Mouse (Mus musculus): ENCODE results near the gene Ttc39a.

The Ttc39a gene

DNA sequence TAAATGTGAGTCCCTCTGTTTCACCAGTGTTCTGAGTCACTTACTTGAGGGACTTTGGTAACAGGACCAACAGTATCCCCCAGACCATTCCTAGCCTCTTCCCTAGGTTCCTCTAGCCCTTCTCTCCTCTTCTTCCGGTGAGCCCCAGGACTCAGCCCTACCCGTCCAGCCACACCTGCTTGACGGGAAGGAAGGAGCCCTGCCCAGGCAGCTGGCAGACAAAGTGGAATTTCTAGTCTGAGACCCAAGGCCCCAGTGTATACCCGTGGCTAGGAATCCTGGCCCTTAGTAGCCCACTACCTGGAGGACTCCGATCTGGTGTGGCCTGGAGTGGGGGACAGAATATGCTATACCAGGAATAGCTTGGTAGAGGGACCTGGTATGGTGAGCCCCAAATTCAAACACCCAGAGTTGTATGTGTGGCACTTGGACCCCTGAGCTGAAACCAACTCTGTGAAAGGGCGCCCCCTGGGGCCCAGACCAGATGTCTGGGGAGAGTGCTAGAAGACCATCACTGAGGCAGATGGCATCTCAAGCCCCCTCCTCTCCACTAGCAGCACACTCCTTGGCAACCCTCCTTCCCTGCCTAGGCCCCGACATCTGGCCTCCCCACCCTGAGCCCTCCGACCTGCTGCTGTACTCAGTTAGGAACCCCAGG lies 13.8 kb downstream of the Ttc39a start:
- peak; percentile 39 for DNase-seq (ENCODE audit: low spot score)

DNA sequence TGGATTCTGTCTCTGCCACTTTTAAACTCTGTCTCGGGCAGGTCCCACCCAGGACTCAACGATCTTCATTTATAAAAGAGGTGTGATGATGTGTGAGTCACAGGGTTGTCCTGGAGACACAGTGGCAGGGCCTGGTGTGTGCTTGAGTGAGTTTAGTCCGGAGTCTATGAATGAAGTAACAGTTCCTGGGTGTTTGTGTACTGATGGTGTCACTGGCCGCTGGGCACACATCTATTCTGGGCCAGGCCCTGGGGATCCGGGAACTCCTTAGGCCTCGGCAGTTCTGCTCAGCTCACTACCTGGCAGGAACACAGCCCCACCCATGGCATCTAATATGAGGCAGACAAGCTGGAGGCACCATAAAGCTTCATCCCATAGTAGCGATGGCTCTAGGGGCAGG lies 15.2 kb downstream of the Ttc39a start:
- no peak for DNase-seq (ENCODE audit: low spot score)

DNA sequence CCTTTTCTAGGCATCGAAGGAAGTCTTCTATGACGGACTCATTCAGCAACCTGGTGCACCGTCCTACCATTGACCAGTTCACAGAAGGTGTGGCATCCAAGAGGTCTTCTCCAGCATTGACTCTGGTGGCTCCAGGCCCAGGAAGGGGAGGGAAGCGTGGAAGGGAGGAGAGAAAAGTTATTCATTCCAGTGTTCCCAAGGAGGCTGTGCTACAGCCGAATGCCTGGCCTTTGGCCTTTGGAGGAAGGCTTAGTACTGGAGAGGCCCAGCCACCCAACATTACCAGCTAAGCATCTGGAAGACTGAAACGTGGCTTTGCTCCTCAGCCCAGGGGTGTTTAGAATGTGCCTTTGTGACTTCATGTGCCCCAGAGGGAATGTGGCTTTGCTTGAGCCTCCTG lies 16.0 kb downstream of the Ttc39a start:
- no peak for DNase-seq (ENCODE audit: low spot score)

DNA sequence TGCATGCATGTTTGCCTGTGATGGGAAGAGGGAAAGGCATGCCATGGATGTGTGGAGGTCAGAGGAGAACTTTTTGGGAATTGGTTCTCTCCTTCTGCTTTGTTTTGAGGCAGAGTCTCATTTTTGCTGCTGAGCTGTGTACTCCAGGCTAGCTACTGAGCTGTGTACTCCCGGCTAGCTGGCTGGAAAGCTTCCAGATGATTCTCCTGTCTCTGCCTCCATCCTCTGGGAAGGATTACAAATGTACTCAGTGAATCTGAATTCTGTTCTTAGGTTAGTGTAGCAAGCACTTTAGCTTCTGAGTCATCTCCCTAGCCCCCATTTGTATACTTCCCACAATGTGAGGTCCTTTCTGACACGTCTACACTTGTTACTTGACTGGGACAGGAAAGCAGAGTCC lies 17.0 kb downstream of the Ttc39a start:
- DNase-seq (ENCODE audit: low spot score) = no peak

- no peak for DNase-seq (ENCODE audit: low spot score)
Observed at GRCm38 (mm10) chr4:109427058-109427457, 20.6 kb downstream of the Ttc39a start.

DNA sequence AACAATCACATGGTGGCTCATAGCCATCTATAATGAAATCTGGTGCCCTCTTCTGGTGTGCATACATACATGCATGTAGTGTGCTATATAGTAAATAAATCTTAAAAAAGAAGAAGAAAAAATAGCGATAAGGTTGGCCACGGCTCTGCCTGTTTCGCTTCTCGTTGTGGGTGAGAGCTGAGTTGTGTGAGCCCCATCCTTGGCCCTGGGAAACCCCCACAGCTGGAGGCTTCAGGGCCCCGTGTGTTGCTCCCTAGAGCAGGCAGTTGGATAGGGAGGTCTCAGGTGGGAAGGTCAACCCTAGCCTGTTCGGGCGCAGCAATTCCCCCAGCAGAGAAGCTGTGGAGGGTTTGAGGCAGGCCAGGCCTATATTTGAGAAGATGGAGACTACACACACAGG lies 23.8 kb downstream of the Ttc39a start:
- DNase-seq (ENCODE audit: low spot score) = no peak

- peak; percentile 31 for DNase-seq (ENCODE audit: low spot score)
Observed at GRCm38 (mm10) chr4:109430854-109431253, 24.4 kb downstream of the Ttc39a start.

- no peak for DNase-seq (ENCODE audit: low spot score)
Observed at GRCm38 (mm10) chr4:109432668-109433375, 26.4 kb downstream of the Ttc39a start.

- no peak for DNase-seq (ENCODE audit: low spot score)
Observed at GRCm38 (mm10) chr4:109433641-109434040, 27.2 kb downstream of the Ttc39a start.

GRCm38 (mm10) chr4:109434256-109434655 lies 27.8 kb downstream of the Ttc39a start:
- DNase-seq (ENCODE audit: low spot score) = no peak

DNA sequence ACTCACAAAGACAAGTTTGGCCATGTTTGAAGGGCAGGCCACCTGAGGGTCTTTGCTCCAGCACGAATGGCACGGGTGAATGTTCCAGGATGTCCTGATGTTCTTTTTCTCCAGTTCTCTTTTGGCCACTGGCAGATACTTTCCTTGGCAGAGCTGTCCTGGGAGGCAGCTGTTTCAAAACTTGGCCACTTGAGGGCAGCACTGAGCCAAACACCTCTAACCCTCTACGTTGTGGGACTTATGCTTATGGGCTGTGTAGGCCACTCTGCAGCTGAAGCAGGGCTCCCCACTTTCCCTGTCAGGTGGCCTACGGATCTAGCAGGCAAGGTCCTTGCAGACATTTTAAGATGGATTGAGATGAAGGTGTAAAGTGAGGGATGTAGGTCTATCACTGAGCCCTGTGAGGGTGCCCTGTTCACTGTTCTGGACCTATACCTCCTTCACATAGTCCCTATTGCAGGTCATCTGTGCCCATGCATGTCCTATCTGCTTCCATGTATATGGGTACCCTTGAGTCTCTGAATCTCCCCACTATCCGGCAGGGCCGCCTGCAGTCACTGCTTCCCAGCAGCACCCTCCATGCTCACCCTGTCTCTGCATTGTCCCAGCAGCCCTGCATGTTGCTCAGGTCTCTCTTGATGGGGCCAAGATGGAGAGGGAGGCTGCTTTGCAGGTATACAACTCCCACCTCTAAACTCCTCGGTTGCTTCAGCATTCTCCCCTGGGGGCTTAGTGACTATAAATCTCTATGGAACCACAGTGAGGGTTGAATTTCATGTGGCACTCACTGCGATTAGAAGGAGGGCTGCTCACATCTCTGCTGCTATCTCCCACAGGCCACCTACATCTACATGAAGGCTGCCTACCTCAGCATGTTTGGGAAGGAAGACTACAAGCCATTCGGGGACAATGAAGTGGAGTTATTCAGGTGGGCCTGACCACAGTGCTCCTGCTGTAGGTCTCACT lies 31.8 kb downstream of the Ttc39a start:
- peak; percentile 87 for DNase-seq (ENCODE audit: low spot score)

DNA sequence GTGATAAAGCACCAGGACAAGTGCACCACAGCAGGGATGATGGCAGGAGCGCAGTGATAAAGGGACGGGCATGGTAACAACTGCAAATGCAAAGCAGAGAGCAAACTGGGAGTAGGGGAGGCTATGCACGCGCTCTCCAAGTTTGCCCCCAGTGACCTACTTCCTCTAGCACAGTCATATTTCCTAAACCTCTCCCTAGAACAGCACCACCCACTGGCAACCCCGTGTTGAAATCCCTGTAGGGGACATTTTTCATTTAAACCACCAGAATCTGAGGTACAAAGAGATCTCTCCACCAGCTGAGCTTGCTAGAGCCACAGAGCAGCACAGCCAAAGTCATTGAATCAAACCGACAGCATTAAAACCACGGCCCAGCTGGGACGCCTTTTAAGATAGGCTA lies 32.7 kb downstream of the Ttc39a start:
- no peak for DNase-seq (ENCODE audit: low spot score)

DNA sequence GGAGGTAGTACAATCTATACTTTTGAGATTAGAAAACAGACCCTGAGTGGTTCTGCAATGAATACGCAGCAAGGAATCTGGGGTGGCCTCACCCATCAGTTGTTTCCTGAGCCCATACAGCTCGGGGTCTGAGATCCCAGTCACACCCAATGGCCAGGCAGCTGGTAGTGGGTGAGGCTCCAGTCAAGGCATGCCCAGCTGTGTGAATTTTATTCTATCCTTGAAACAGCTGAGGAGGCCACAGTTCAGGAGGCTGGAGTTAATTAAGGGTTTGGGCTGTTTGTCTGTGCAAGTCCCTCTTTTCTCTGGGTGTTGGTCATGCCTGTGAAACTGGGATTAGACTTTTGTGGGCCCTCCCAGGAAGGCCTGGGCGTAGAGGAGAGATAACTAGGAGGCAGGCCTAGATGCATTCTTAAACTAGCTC lies 33.4 kb downstream of the Ttc39a start:
- DNase-seq (ENCODE audit: low spot score) = no peak

GRCm38 (mm10) chr4:109440381-109440780 lies 34.0 kb downstream of the Ttc39a start:
- no peak for DNase-seq (ENCODE audit: low spot score)

- DNase-seq (ENCODE audit: low spot score) = no peak
Observed at GRCm38 (mm10) chr4:109441000-109441399, 34.6 kb downstream of the Ttc39a start.

GRCm38 (mm10) chr4:109442126-109442525 lies 35.7 kb downstream of the Ttc39a start:
- no peak for DNase-seq (ENCODE audit: low spot score)

GRCm38 (mm10) chr4:109442649-109443048 lies 36.2 kb downstream of the Ttc39a start:
- DNase-seq (ENCODE audit: low spot score) = no peak

DNA sequence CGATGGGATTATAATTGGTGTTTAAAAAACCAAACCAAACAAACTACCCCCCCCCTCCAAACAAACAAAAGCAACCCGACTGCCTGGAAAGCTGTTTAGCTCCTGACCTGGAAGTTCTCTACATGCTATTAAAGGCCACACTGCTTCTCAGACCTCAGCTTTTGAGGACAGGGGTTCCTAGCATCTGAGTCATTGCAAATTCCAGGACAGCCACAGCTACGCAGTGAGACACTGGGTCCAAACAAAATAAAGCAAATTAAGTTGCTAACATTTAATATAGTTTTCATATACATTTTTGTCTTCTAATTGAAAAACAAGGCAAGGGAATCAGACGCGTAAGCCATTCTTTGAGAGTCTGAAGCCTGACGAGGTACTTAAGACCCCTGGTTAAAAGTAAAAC lies 38.0 kb downstream of the Ttc39a start:
- no peak for DNase-seq (ENCODE audit: low spot score)

- DNase-seq (ENCODE audit: low spot score) = no peak
Observed at GRCm38 (mm10) chr4:109444951-109445350, 38.5 kb downstream of the Ttc39a start.

DNA sequence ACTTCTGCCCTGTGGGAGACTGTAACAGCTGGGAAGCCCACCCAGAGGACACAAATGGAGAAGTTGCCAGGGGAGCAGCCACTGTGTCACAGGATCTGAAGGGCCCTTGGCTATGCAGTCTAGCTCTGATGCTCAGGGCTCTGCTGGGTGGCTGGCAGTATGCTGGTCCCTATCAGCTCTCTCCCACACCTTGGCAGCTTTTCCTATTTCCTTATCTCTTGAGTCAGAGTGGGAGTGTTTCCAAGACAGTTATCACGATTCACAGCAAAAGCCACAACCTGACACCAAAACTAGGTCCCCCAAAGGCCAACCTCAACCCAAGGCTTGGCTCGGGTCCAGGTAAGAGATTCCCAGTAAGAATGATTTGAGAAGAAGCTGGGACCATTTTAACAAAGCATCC lies 39.0 kb downstream of the Ttc39a start:
- DNase-seq (ENCODE audit: low spot score) = no peak

GRCm38 (mm10) chr4:109445956-109446355 lies 39.5 kb downstream of the Ttc39a start:
- no peak for DNase-seq (ENCODE audit: low spot score)

DNA sequence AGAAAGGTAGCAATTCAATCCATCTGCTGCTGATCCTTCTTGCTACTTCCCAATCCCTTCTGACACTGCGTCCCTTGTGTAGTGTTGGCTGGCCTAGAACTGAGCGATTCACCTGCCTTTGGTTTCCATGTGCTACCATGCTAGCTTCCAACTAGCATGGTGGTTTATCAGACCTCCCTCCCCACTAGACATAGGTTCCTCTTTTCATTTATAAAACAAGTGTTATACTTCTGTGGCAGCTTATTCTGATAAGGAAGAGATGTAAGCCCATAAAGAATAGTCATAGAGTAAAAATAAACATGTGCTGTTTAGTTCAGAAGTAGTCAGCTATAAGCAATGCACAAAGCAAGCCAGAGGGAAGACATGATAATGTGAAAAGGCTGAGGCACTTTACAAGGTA lies 42.1 kb downstream of the Ttc39a start:
- no peak for DNase-seq (ENCODE audit: low spot score)

GRCm38 (mm10) chr4:109456821-109457220 lies 50.4 kb downstream of the Ttc39a start:
- no peak for DNase-seq (ENCODE audit: low spot score)

All from retina, embryonic 14.5 days (tissue).